Mouse (Mus musculus) testis, postnatal 14 days (tissue): ENCODE results near the gene Cd84.

Source experiments
- DNase-seq: peaks from one replicate; pipeline ENCODE4 v3.0.0; 2021; ENCODE audit warnings: low spot score

Cd84 gene

DNA sequence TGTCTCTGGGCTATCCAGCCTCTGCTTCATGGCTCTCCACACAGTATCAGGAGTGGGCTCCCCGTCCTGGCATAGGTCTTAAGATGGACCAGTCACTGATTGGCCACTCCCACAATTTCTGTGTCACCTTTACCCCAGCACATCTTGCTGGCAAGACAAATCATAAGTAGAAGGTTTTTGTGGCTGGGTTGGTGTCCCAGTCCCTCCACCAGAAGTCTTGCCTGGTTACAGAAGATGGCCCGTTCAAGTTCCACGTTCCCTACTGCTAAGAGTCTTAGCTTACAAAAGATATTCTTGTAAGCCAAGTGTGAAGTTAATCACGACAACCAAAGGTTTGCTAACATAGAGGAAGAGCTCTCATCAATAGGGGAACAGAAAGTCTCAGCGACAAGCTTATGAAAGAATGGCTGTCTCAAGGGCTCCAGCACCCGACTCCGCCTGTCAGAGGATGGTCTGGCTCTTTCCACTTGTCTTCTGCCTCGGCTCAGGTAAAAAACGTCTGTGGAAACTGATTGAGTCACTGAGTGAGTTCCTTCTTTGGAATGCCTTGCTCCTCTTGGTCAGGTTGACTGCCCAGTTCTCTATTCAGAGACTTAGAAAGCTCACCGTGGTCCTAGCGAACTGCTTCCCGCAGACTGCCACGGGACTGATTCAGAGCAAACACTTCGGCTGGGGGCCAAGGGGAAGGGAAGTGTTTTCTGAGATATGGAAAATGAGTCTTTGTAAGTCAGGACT, 78.0 kb downstream of the Cd84 start, which contains the start of gene Slamf6:
Slamf6 (plus strand) TSS at position 211 of the 735 bp plus-strand sequence.
- no peak for DNase-seq

DNA sequence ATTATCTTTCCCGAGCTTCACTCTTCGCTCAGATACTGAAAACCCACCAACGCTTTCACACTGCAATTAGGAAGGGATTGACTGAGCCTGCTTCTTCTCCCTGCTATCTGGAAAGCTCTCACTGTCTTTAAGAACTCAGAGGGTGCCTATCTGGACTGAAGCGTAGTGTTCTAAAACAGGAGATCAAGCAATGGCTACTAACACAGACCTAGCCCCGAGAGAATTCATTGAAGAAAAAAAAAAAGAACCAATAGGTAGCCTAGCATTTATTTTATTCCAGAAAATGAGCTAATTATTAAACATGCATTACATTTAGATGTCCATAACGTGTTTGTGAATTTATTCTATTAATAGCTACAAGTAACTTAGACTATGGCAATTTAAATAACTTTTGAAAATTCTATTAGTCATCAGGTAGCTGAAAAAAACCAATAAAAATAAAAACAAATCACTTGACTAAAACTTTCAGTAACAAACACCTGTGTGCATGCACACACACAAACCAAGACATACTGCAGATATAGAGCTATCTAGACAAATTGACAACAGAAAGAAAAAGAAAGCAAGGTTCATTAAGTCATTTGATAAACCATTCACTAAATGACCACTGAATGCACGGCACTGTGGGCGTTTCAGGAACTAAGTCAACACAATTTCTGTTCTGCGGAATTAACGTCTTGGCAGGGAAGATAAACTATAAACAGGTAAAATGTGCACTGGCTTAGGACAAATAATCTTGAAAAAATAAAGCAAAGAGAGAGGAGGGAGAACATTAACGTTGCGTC, 78.8 kb downstream of the Cd84 start:
- no peak for DNase-seq

DNA sequence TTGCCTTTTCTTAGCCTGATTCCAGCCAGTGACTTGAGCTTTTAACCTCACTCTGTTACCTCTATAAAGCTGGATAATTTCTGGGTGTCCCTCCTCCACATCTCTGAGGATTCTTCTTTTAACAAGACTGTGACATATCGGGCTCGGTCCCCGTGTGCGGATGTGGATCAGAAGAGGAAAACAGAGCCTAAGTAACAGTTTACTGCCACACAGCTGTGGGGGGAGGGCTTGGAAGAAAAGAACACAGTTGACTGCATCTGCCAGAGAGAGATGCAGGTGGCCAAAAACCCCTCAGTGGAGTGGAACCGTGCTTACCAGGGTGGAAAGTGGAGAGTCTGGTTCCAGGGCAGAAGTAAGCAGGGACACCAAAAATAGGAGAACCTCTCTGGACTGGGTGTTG, 79.7 kb downstream of the Cd84 start:
- no peak for DNase-seq

DNA sequence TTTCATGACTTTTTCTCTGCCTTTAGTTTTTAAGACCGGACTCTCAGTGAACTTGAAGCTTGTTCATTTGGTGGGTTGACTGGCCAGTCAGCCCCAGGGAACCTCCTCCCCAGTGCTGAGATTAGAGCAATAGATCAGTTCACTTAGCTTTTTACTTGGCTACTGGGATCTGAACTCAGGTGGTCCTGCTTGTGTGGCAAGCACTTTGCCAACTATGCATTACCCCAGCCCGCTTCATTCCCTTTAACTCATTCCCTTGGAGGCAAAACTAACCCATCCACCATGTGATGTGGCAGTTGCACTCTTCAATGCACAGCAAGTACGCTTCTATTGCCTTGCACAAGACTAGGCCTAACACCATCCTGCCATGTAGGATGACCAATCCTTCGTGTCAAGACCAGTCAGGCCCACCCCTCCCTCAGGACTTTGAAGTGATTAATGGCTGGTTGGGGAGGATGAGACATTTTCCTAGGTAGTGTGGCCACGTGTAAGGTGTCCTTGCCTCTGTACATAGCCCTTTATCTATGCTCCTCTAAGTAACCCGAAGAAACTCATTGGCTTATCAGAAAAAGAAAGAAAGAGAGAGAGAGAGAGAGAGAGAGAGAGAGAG, 80.5 kb downstream of the Cd84 start:
- DNase-seq: no peak

DNA sequence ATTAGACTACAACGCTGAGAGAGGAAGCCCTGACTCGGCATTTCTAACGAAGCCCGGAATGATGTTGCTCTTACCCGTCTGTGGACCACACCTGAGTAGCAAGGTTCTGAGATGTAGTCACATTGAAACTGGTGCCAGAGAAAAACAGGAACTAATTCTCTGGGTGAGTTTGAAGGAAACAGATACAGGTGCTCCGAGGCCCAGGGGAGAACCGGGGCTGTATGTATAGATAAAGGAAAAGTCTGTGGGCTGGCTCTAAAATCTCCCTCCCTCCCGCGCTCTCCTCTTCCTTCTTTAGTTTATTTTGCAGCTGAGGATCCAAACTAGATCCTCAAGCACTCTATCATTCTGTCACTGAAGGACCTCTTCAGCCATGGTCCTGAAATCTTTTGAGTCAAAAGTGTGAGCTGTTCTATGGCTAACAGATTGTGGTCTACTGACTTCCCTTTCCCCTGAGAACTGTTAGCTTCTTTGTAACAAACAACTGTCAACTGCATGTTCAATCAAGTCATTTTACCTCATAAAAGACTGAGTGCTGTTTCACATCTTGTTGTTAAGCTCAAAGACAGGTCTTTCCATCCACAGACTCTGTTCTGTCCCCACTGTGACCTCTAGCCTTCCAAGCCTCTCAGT, 81.6 kb downstream of the Cd84 start:
- no peak for DNase-seq

DNA sequence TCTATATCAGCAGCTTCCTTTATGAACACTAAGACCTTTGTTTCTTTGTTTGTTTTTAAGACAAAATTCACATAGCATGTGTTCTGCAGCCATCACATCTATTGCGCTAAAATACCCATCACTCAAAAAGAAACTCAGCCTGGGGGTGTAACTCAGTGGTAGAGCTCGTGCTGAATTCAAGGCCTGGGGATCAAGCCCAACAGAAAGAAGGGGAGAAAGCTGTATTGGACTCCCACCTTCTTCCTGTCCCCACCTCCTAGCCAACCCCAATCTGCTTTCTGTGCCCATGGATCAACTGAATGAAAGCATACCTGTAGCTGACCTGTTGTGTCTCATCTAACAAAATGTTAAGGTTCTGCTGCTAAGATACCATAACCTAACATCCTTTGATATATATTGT, 82.1 kb downstream of the Cd84 start:
- DNase-seq: no peak

DNA sequence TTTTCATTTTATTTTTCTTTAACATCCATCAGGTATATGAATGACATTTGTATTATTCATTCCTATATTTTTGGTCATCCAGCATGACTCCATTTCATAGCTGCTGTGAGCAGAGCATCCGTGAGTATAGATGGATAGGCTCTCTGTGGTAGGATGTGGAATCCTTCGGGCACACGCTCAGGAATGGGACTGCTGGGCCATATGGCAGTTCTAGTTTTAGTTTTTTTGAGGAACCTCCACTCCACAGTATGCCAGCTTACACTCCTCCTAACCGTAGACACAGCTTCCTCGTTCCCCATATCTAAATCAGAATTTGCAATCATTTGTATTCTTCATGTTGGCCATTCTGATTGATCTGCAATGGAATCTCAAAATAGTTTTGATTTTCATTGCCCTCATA, 83.3 kb downstream of the Cd84 start:
- no peak for DNase-seq

DNA sequence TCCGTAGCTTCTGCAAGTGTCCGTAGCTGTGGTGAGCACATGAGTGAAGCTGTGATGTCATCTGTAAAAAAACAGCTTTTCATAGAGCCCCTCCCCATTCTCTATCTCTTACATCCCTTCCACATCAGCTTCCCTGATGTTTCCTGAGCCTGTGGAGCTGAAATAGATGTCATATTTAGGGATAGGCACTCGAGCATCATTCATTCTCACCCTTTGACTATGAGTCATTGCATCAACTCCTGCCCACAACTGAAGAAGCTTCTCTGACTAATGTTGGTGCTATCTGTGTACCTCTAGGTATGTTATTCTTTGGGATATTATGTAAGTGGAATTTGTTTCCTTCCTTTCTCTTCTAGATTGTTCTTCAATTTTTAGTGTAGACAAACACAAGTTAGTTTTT, 85.4 kb downstream of the Cd84 start:
- no peak for DNase-seq

DNA sequence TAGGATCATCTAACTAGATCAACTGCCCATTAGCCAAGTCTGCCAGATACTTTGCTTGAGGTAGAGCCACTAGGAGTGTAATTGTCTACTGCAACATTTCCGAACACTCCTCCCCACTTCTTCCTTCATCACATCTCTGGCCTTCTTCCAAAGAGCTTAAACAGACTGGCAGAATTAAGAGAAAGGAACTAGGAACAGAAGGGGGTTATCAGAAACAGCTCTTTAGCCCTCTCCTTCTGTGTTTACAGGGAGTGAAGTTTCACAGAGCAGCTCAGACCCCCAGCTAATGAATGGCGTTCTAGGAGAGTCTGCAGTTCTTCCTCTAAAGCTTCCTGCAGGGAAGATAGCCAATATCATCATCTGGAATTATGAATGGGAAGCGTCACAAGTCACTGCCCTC, 94.4 kb downstream of the Cd84 start:
- no peak for DNase-seq

DNA sequence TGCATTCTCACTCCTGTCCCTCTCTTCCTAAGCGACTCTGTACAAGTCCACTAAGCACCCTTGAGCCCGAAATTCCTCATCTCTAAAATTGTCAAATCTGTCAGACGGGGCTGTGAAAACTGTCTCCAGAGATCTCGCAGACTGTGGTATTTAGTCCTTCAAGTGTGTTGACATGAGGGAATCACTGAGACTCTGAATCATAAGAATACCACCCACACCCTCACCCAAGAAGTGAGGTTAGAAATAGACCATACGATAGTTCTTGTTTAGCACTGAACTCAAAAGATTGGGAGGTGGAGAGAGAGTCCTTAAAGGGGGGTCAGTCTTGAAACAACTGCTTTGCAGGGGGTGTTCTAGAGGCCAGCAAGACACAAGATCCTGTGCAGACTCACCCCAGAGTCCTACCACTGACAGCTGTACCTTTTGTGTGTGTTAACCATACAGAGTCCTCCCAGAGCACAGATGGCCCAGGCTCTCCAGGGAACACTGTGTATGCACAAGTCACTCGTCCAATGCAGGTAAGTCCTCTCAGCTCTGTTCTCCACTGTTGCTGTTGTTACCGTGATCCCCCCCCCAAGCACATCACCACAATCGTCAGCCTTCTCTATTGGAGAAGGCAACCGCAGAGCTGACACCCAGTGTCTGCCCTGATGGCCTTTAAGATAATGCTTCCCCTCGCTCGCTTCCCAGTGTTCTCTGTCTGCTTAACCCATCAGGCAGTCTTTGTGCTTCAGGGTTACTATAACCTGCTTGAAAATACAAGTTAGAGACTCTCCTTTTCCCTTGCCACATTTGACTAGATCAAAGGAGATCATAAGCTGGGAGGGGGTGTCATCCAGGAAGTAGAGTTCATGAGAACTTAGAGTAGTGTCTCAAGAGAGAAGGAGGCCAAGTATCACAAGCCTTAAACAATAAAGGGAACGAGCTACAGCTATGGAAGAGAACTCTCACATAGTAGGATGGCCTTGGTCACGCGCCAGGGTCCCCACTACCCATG, 99.8 kb downstream of the Cd84 start:
- DNase-seq: no peak
